Mouse (Mus musculus): ENCODE data around the gene Ncam1. TPM values are rescaled to one million over a fixed set of nuclear protein-coding genes. Genes with fewer than 3 reads are reported as not detected.

Gene Ncam1
- total RNA-seq, 2 experiments from 2014 or later = 11.2 to 17.6 TPM

- intact Hi-C loops (cut with DNase I) = no loop called here
- no peak for DNase-seq
These were observed 41.1 kb downstream of the Ncam1 start for GRCm38 (mm10) chr9:49757582-49757981.

- intact Hi-C loops (cut with DNase I) = no loop called here
- DNase-seq = no peak
These were observed 42.0 kb downstream of the Ncam1 start for GRCm38 (mm10) chr9:49756725-49757124.

- intact Hi-C loops (cut with DNase I) = no loop called here
- no peak for DNase-seq
These were observed 43.5 kb downstream of the Ncam1 start for GRCm38 (mm10) chr9:49755214-49755613.

GRCm38 (mm10) chr9:49751466-49751865, 47.3 kb downstream of the Ncam1 start:
- intact Hi-C loops (cut with DNase I) = no loop called here
- DNase-seq = no peak

GRCm38 (mm10) chr9:49746176-49746575, 52.5 kb downstream of the Ncam1 start:
- no peak for DNase-seq
- intact Hi-C loops (cut with DNase I) = no loop called here

- intact Hi-C loops (cut with DNase I) = no loop called here
- no peak for DNase-seq
These were observed 53.0 kb downstream of the Ncam1 start for GRCm38 (mm10) chr9:49745696-49746095.

- intact Hi-C loops (cut with DNase I) = no loop called here
These were observed 54.4 kb downstream of the Ncam1 start for GRCm38 (mm10) chr9:49744286-49744685.

GRCm38 (mm10) chr9:49739935-49740334, 58.8 kb downstream of the Ncam1 start:
- intact Hi-C loops (cut with DNase I) = no loop called here
- no peak for DNase-seq

More at GRCm38 (mm10) chr9:49744286-49744685, 54.4 kb downstream of the Ncam1 start:
- DNase-seq = no peak

- DNase-seq = no peak
- intact Hi-C loops (cut with DNase I) = no loop called here
These were observed 60.2 kb downstream of the Ncam1 start for GRCm38 (mm10) chr9:49738546-49738945.

- intact Hi-C loops (cut with DNase I) = no loop called here
- no peak for DNase-seq
These were observed 61.6 kb downstream of the Ncam1 start for GRCm38 (mm10) chr9:49737166-49737565.

GRCm38 (mm10) chr9:49734348-49735007, 64.2 kb downstream of the Ncam1 start:
- intact Hi-C loops (cut with DNase I) = no loop called here
- DNase-seq = no peak

GRCm38 (mm10) chr9:49733726-49734125, 65.0 kb downstream of the Ncam1 start:
- no peak for DNase-seq
- intact Hi-C loops (cut with DNase I) = no loop called here

GRCm38 (mm10) chr9:49729479-49729878, 69.2 kb downstream of the Ncam1 start:
- intact Hi-C loops (cut with DNase I) = no loop called here
- no peak for DNase-seq

- DNase-seq = no peak
- intact Hi-C loops (cut with DNase I) = no loop called here
These were observed 70.5 kb downstream of the Ncam1 start for GRCm38 (mm10) chr9:49728211-49728610.

GRCm38 (mm10) chr9:49722765-49723164, 76.0 kb downstream of the Ncam1 start:
- no peak for DNase-seq
- intact Hi-C loops (cut with DNase I) = no loop called here

GRCm38 (mm10) chr9:49715121-49715520, 83.6 kb downstream of the Ncam1 start:
- DNase-seq = no peak
- intact Hi-C loops (cut with DNase I) = loop anchor here (5.0 kb wide), 1 partner anchor 452 kb away; no protein-coding TSS in a partner anchor

- intact Hi-C loops (cut with DNase I) = no loop called here
These were observed 84.6 kb downstream of the Ncam1 start for GRCm38 (mm10) chr9:49714091-49714490.

GRCm38 (mm10) chr9:49707646-49708045, 91.1 kb downstream of the Ncam1 start:
- intact Hi-C loops (cut with DNase I) = no loop called here
- DNase-seq = no peak

More at GRCm38 (mm10) chr9:49714091-49714490, 84.6 kb downstream of the Ncam1 start:
- DNase-seq = no peak

- intact Hi-C loops (cut with DNase I) = no loop called here
- DNase-seq = no peak
These were observed 94.3 kb downstream of the Ncam1 start for GRCm38 (mm10) chr9:49704196-49704967.

GRCm38 (mm10) chr9:49695371-49695770, 103.4 kb downstream of the Ncam1 start:
- intact Hi-C loops (cut with DNase I) = no loop called here
- DNase-seq = no peak

- no peak for DNase-seq
- intact Hi-C loops (cut with DNase I) = no loop called here
These were observed 105.9 kb downstream of the Ncam1 start for GRCm38 (mm10) chr9:49692791-49693190.

GRCm38 (mm10) chr9:49691344-49691743, 107.4 kb downstream of the Ncam1 start:
- no peak for DNase-seq
- intact Hi-C loops (cut with DNase I) = no loop called here
